27 mouse cellular contexts compared by ENCODE assay signal in genomic region chr7:4652726-4653125, GRCm38 (mm10). TPM values are rescaled to one million over a fixed set of nuclear protein-coding genes. Genes with fewer than 3 reads are reported as not detected.
A peak's percentile ranks its signal among the peaks of the same experiment; 100 is the strongest.
DNase-seq lines count a peak whose midpoint lies in the region; ATAC-seq and TF ChIP-seq lines count a peak whose summit lies in the region.
"Had no signal": no experiment of that assay in that cellular context is flagged by ENCODE, and none has a peak within 500 bp of the region (broad histone marks: within the 10 kb centered on the region; RNA-seq: fewer than 3 reads in every experiment).

No protein-coding gene starts in this region.

- no peak for TF ChIP-seq POLR2A in bone marrow, adult 2 months (IDR thresholded peaks at IDR 0.05; ENCODE audit: borderline replicate concordance, control insufficient read depth, low read depth, low read length)

- H3K36me3 ChIP-seq in heart, embryonic 16.5 days (ENCODE audit: control insufficient read depth, insufficient read depth), result peaks cover 7% of the 10 kb centered on the region
- H3K36me3 ChIP-seq in stomach, embryonic 16.5 days (ENCODE audit: control insufficient read depth, insufficient read depth, low read length), result peaks cover 6% of the 10 kb centered on the region; the same call in 1 of the 2 replicates
- H3K36me3 ChIP-seq in stomach, postnatal 0 days (ENCODE audit: control insufficient read depth, insufficient read depth, low read length), result no peaks in the 10 kb centered on the region; the same call in 1 of the 2 replicates
- H3K36me3 ChIP-seq in macrophage (ENCODE audit: inconsistent target), result no peaks in the 10 kb centered on the region

- peak overlapping the region; percentile 54 for H3K9ac ChIP-seq in heart, embryonic 16.5 days (ENCODE audit: low read length)
- H3K9ac ChIP-seq in stomach, embryonic 16.5 days (ENCODE audit: low read length), result no peak overlapping the region
- no peak overlapping the region for H3K9ac ChIP-seq in stomach, postnatal 0 days (ENCODE audit: low read length)
- H3K9ac ChIP-seq: forebrain, embryonic 12.5 days; kidney, embryonic 15.5 days; liver, embryonic 14.5 days; stomach, embryonic 15.5 days had no signal

- intact Hi-C loops in heart, postnatal 25 days (cut with DNase I), result loop anchor here (10.0 kb wide), 2 partner anchors 508 to 948 kb away; partner anchors contain the start of gene Rps9

- no peak for TF ChIP-seq CTCF in stomach, postnatal 0 days (IDR thresholded peaks at IDR 0.05; ENCODE audit: low read depth)
- TF ChIP-seq CTCF in bone marrow, adult 2 months (IDR thresholded peaks at IDR 0.05; ENCODE audit: control insufficient read depth, insufficient read depth, low read length), result no peak

- WGBS in heart, embryonic 16.5 days, result 55% methylated on average over 5 of the region's 5 CpGs
- WGBS in stomach, embryonic 16.5 days, result 84% methylated on average over 5 of the region's 5 CpGs
- 84% methylated on average over 5 of the region's 5 CpGs for WGBS in stomach, postnatal 0 days
- WGBS in bone marrow, adult 2 months, result 32% methylated on average over 5 of the region's 5 CpGs
- 45% methylated on average over 5 of the region's 5 CpGs for WGBS in macrophage (ENCODE audit: missing documents)

- peaks cover 55% of the 10 kb centered on the region for H3K4me1 ChIP-seq in heart, embryonic 16.5 days (ENCODE audit: control insufficient read depth, insufficient read depth, low read length)
- peaks cover 22% of the 10 kb centered on the region for H3K4me1 ChIP-seq in stomach, embryonic 16.5 days (ENCODE audit: control insufficient read depth, insufficient read depth, low read length)
- H3K4me1 ChIP-seq in stomach, postnatal 0 days (replicated peaks; ENCODE audit: control insufficient read depth, insufficient read depth), result 0 out of 2 replicates have a peak, but pooled peaks cover 7% of the 10 kb centered on the region
- peaks cover 14% of the 10 kb centered on the region for H3K4me1 ChIP-seq in bone marrow, adult 2 months (ENCODE audit: control insufficient read depth, insufficient read depth, low read length)

- no peaks in the 10 kb centered on the region for H3K27me3 ChIP-seq in heart, embryonic 16.5 days (ENCODE audit: control insufficient read depth, insufficient read depth, low read length)
- H3K27me3 ChIP-seq in stomach, embryonic 16.5 days (ENCODE audit: control insufficient read depth, insufficient read depth, low read length), result no peaks in the 10 kb centered on the region
- H3K27me3 ChIP-seq in stomach, postnatal 0 days (ENCODE audit: control insufficient read depth, insufficient read depth, low read length), result no peaks in the 10 kb centered on the region
- H3K27me3 ChIP-seq: forebrain, embryonic 12.5 days; heart, embryonic 13.5 days; kidney, embryonic 15.5 days; stomach, embryonic 15.5 days had no signal

- H3K27ac ChIP-seq in heart, embryonic 16.5 days (ENCODE audit: low read length), result peak overlapping the region; percentile 23; the same call in 1 of the 2 replicates
- 0 out of 2 replicates have a peak overlapping the region, but pooled peaks have one; percentile 1 for H3K27ac ChIP-seq in stomach, embryonic 16.5 days (ENCODE audit: low read length)
- H3K27ac ChIP-seq in stomach, postnatal 0 days (replicated peaks), result no peak overlapping the region
- peak overlapping the region; percentile 42 for H3K27ac ChIP-seq in bone marrow, adult 2 months (ENCODE audit: control insufficient read depth, insufficient read depth, low read depth, low read length, poor library complexity)
- H3K27ac ChIP-seq in macrophage, result peak overlapping the region; percentile 97
- H3K27ac ChIP-seq: embryonic facial prominence, embryonic 10.5 days; forebrain, embryonic 12.5 days; heart, embryonic 13.5 days; hindbrain, postnatal 0 days; kidney, embryonic 15.5 days; limb, embryonic 10.5 days; liver, embryonic 14.5 days had no signal

- no peak for DNase-seq in heart, postnatal 25 days (ENCODE audit: low spot score)
- no peak for DNase-seq in stomach, postnatal 0 days (ENCODE audit: low spot score)
- DNase-seq in right cerebral cortex, adult 2 months (ENCODE audit: low spot score in 2 of 2), result no peak
- DNase-seq: adrenal gland, postnatal 25 days; cerebellum, adult 8-10 months; gastrocnemius, postnatal 14 days; lung, postnatal 10 days; right cerebral cortex, adult 18-20 months; spleen, adult 18-20 months; thymus, postnatal 25 days had no signal

- no peak for ATAC-seq in heart, embryonic 16.5 days (replicated peaks; ENCODE audit: extremely low read depth, insufficient read depth, low FRiP score)
- ATAC-seq in stomach, embryonic 16.5 days (ENCODE audit: insufficient read depth, low FRiP score), result no peak
- ATAC-seq in stomach, postnatal 0 days (ENCODE audit: low FRiP score, low TSS enrichment), result no peak
- ATAC-seq in granulocyte monocyte progenitor cell, adult 5-6 weeks (replicated peaks; ENCODE audit: poor library complexity, severe bottlenecking), result no peak
- ATAC-seq: activated CD4-positive, CD25-positive, alpha-beta regulatory T cell, adult 4 months; hindbrain, postnatal 0 days; intestine, postnatal 0 days; midbrain, embryonic 16.5 days had no signal

- no peak for TF ChIP-seq EP300 in stomach, postnatal 0 days (optimal IDR thresholded peaks at IDR 0.05)

- H3K79me2 ChIP-seq in macrophage (ENCODE audit: inconsistent target), result peaks cover 84% of the 10 kb centered on the region

- no peaks in the 10 kb centered on the region for H3K9me3 ChIP-seq in heart, embryonic 16.5 days (replicated peaks; ENCODE audit: control insufficient read depth, low read length)
- H3K9me3 ChIP-seq in stomach, embryonic 16.5 days (replicated peaks; ENCODE audit: control insufficient read depth, low read length), result no peaks in the 10 kb centered on the region
- no peaks in the 10 kb centered on the region for H3K9me3 ChIP-seq in stomach, postnatal 0 days (ENCODE audit: control insufficient read depth, low read length)
- H3K9me3 ChIP-seq: embryonic facial prominence, embryonic 10.5 days; forebrain, embryonic 12.5 days; heart, embryonic 13.5 days; kidney, embryonic 15.5 days; limb, embryonic 10.5 days; stomach, embryonic 15.5 days had no signal

- H3K4me3 ChIP-seq in heart, embryonic 16.5 days (ENCODE audit: low read length), result no peak overlapping the region
- H3K4me3 ChIP-seq in stomach, embryonic 16.5 days (replicated peaks; ENCODE audit: low read length), result no peak overlapping the region
- no peak overlapping the region for H3K4me3 ChIP-seq in stomach, postnatal 0 days (ENCODE audit: low read depth, low read length)
- H3K4me3 ChIP-seq in bone marrow, adult 2 months (replicated peaks; ENCODE audit: control insufficient read depth, low read depth, low read length), result no peak overlapping the region
- H3K4me3 ChIP-seq in macrophage (ENCODE audit: inconsistent target), result no peak overlapping the region
- H3K4me3 ChIP-seq: embryonic facial prominence, embryonic 10.5 days; forebrain, embryonic 12.5 days; heart, embryonic 13.5 days; kidney, embryonic 15.5 days; limb, embryonic 10.5 days; stomach, embryonic 15.5 days had no signal

- H3K4me2 ChIP-seq in heart, embryonic 16.5 days (ENCODE audit: low read depth, low read length), result no peak overlapping the region
- no peak overlapping the region for H3K4me2 ChIP-seq in stomach, embryonic 16.5 days (ENCODE audit: low read depth, low read length)
- H3K4me2 ChIP-seq in stomach, postnatal 0 days (replicated peaks; ENCODE audit: low read depth), result no peak overlapping the region
- H3K4me2 ChIP-seq: forebrain, embryonic 12.5 days; heart, embryonic 13.5 days; kidney, embryonic 15.5 days; stomach, embryonic 15.5 days had no signal

RNA-seq across cellular contexts. Expression of gene Ppp6r1, which starts 6.1 kb away (rescaled TPM):
- 4.9 and 5.8 TPM in 2 replicates for polyA plus RNA-seq in heart, embryonic 16.5 days (2015; fragmentation: Nextera tagmentation; extraction: Ambion mirVana)
- total RNA-seq in heart, postnatal 25 days (2021), result 10 to 100 TPM; 74.9 to 76.3 TPM
- polyA plus RNA-seq in stomach, embryonic 16.5 days (2015; fragmentation: Nextera tagmentation; extraction: Ambion mirVana), result 2.8 and 3.8 TPM in 2 replicates
- polyA plus RNA-seq in stomach, postnatal 0 days (2015; fragmentation: Nextera tagmentation; extraction: Ambion mirVana), result 3.9 and 6.2 TPM in 2 replicates
- polyA plus RNA-seq in bone marrow, adult 2 months (2011; ENCODE audit: insufficient read depth, insufficient read length, low replicate concordance, missing spikeins), result 53.3 and 89.0 TPM in 2 replicates
- total RNA-seq in macrophage (2018; cell fraction: chromatin; rRNA removed), result 100 to 1,000 TPM in 25 of 26 experiments, 10 to 100 TPM in 1; 98.1 to 413 (median 178) TPM
- total RNA-seq in macrophage (2018; cell fraction: cytosol; rRNA removed), result 100 to 1,000 TPM in 11 of 26 experiments, 10 to 100 TPM in 15; 71.3 to 140 (median 90.6) TPM
- total RNA-seq in macrophage (2018; cell fraction: nucleus; rRNA removed), result 100 to 1,000 TPM in 17 of 26 experiments, 10 to 100 TPM in 9; 76.1 to 264 (median 129) TPM
- 68.2 to 77.4 TPM (median 74.2 TPM) in 3 replicates for polyA plus RNA-seq in macrophage (2018)
- total RNA-seq in granulocyte monocyte progenitor cell, adult 5-6 weeks (2014; fragmentation: Nextera tagmentation), result 134 and 148 TPM in 2 replicates
- 142 and 146 TPM in 2 replicates for total RNA-seq in granulocyte monocyte progenitor cell, adult 5-6 weeks (2017)

RNA-seq across cellular contexts. Expression of gene Tmem86b, which starts 21.5 kb away (rescaled TPM):
- polyA plus RNA-seq in heart, embryonic 16.5 days (2015; fragmentation: Nextera tagmentation; extraction: Ambion mirVana), result 1.0 and 1.5 TPM in 2 replicates
- 1 to 10 TPM; 4.9 to 6.4 TPM for total RNA-seq in heart, postnatal 25 days (2021)
- 2.3 and 3.4 TPM in 2 replicates for polyA plus RNA-seq in stomach, embryonic 16.5 days (2015; fragmentation: Nextera tagmentation; extraction: Ambion mirVana)
- 0.22 and 0.23 TPM in 2 replicates for polyA plus RNA-seq in stomach, postnatal 0 days (2015; fragmentation: Nextera tagmentation; extraction: Ambion mirVana)
- polyA plus RNA-seq in bone marrow, adult 2 months (2011; ENCODE audit: insufficient read depth, insufficient read length, low replicate concordance, missing spikeins), result 36.2 and 42.5 TPM in 2 replicates
- total RNA-seq in macrophage (2018; cell fraction: chromatin; rRNA removed), result 10 to 100 TPM; 21.2 to 71.7 (median 39.4) TPM
- total RNA-seq in macrophage (2018; cell fraction: cytosol; rRNA removed), result 1 to 10 TPM in 24 of 26 experiments, under 1 TPM in 2; 0.81 to 3.6 (median 1.7) TPM
- 10 to 100 TPM; 17.0 to 69.2 (median 24.3) TPM for total RNA-seq in macrophage (2018; cell fraction: nucleus; rRNA removed)
- polyA plus RNA-seq in macrophage (2018), result 1.4 to 2.3 TPM (median 2.1 TPM) in 3 replicates
- 24.5 and 28.0 TPM in 2 replicates for total RNA-seq in granulocyte monocyte progenitor cell, adult 5-6 weeks (2014; fragmentation: Nextera tagmentation)
- 17.5 and 26.2 TPM in 2 replicates for total RNA-seq in granulocyte monocyte progenitor cell, adult 5-6 weeks (2017)

RNA-seq across cellular contexts. Expression of gene Hspbp1, which starts 32.1 kb away (rescaled TPM):
- polyA plus RNA-seq in heart, embryonic 16.5 days (2015; fragmentation: Nextera tagmentation; extraction: Ambion mirVana), result 76.6 and 82.0 TPM in 2 replicates
- 10 to 100 TPM; 32.1 to 33.3 TPM for total RNA-seq in heart, postnatal 25 days (2021)
- 77.2 and 88.0 TPM in 2 replicates for polyA plus RNA-seq in stomach, embryonic 16.5 days (2015; fragmentation: Nextera tagmentation; extraction: Ambion mirVana)
- 59.1 and 60.7 TPM in 2 replicates for polyA plus RNA-seq in stomach, postnatal 0 days (2015; fragmentation: Nextera tagmentation; extraction: Ambion mirVana)
- 11.7 and 19.8 TPM in 2 replicates for polyA plus RNA-seq in bone marrow, adult 2 months (2011; ENCODE audit: insufficient read depth, insufficient read length, low replicate concordance, missing spikeins)
- 10 to 100 TPM in 16 of 26 experiments, 1 to 10 TPM in 10; 5.5 to 20.2 (median 12.1) TPM for total RNA-seq in macrophage (2018; cell fraction: chromatin; rRNA removed)
- 10 to 100 TPM; 19.5 to 34.9 (median 26.6) TPM for total RNA-seq in macrophage (2018; cell fraction: cytosol; rRNA removed)
- total RNA-seq in macrophage (2018; cell fraction: nucleus; rRNA removed), result 10 to 100 TPM in 19 of 26 experiments, 1 to 10 TPM in 7; 7.3 to 22.5 (median 12.8) TPM
- 13.6 to 44.2 TPM (median 27.9 TPM) in 3 replicates for polyA plus RNA-seq in macrophage (2018)
- total RNA-seq in granulocyte monocyte progenitor cell, adult 5-6 weeks (2014; fragmentation: Nextera tagmentation), result 29.3 and 30.7 TPM in 2 replicates
- 21.9 and 23.7 TPM in 2 replicates for total RNA-seq in granulocyte monocyte progenitor cell, adult 5-6 weeks (2017)

RNA-seq across cellular contexts. Expression of gene Brsk1, which starts 37.7 kb away (rescaled TPM):
- polyA plus RNA-seq in heart, embryonic 16.5 days (2015; fragmentation: Nextera tagmentation; extraction: Ambion mirVana), result 0.49 and 1.1 TPM in 2 replicates
- total RNA-seq in heart, postnatal 25 days (2021), result 1 to 10 TPM; 1.1 to 1.3 TPM
- 0.86 and 0.88 TPM in 2 replicates for polyA plus RNA-seq in stomach, embryonic 16.5 days (2015; fragmentation: Nextera tagmentation; extraction: Ambion mirVana)
- polyA plus RNA-seq in stomach, postnatal 0 days (2015; fragmentation: Nextera tagmentation; extraction: Ambion mirVana), result 0.36 and 0.42 TPM in 2 replicates
- polyA plus RNA-seq in bone marrow, adult 2 months (2011; ENCODE audit: insufficient read depth, insufficient read length, low replicate concordance, missing spikeins), result 3.7 TPM in 1 of 2 replicates, not detected in the other
- total RNA-seq in macrophage (2018; cell fraction: chromatin; rRNA removed), result 1 to 10 TPM in 1 of 26 experiments, under 1 TPM in 3, not detected in 22; 0.25 to 2.0 (median 0.43) TPM
- total RNA-seq in macrophage (2018; cell fraction: cytosol; rRNA removed), result under 1 TPM in 1 of 26 experiments, not detected in 25; 0.04 TPM
- total RNA-seq in macrophage (2018; cell fraction: nucleus; rRNA removed), result under 1 TPM in 1 of 26 experiments, not detected in 25; 0.34 TPM
- 0.07 TPM in 1 of 3 replicates, not detected in the others for polyA plus RNA-seq in macrophage (2018)
- total RNA-seq in granulocyte monocyte progenitor cell, adult 5-6 weeks (2014; fragmentation: Nextera tagmentation), result not detected in 2 replicates
- total RNA-seq in granulocyte monocyte progenitor cell, adult 5-6 weeks (2017), result not detected in 2 replicates
- polyA plus RNA-seq: activated CD4-positive, CD25-positive, alpha-beta regulatory T cell, adult 4 months had no signal

RNA-seq across cellular contexts. Expression of gene Ptprh, which starts 48.9 kb away (rescaled TPM):
- 0.17 TPM in 1 of 2 replicates, not detected in the other for polyA plus RNA-seq in heart, embryonic 16.5 days (2015; fragmentation: Nextera tagmentation; extraction: Ambion mirVana)
- total RNA-seq in heart, postnatal 25 days (2021), result not detected
- polyA plus RNA-seq in stomach, embryonic 16.5 days (2015; fragmentation: Nextera tagmentation; extraction: Ambion mirVana), result 0.92 and 1.0 TPM in 2 replicates
- 1.9 TPM in 2 replicates for polyA plus RNA-seq in stomach, postnatal 0 days (2015; fragmentation: Nextera tagmentation; extraction: Ambion mirVana)
- not detected in 2 replicates for polyA plus RNA-seq in bone marrow, adult 2 months (2011; ENCODE audit: insufficient read depth, insufficient read length, low replicate concordance, missing spikeins)
- total RNA-seq in macrophage (2018; cell fraction: chromatin; rRNA removed), result not detected
- not detected for total RNA-seq in macrophage (2018; cell fraction: cytosol; rRNA removed)
- total RNA-seq in macrophage (2018; cell fraction: nucleus; rRNA removed), result not detected
- polyA plus RNA-seq in macrophage (2018), result not detected in 3 replicates
- total RNA-seq in granulocyte monocyte progenitor cell, adult 5-6 weeks (2014; fragmentation: Nextera tagmentation), result not detected in 2 replicates
- total RNA-seq in granulocyte monocyte progenitor cell, adult 5-6 weeks (2017), result not detected in 2 replicates
- total RNA-seq: adrenal gland, postnatal 25 days; gastrocnemius, postnatal 14 days; hematopoietic stem cell, adult 5-6 weeks had no signal
- polyA plus RNA-seq: activated CD4-positive, CD25-positive, alpha-beta regulatory T cell, adult 4 months; embryonic facial prominence, embryonic 10.5 days; forebrain, embryonic 12.5 days; limb, embryonic 10.5 days; liver, embryonic 14.5 days had no signal
